Mouse (Mus musculus): ENCODE measurements at regions not wholly inside any gene's neighbourhood (a gene's known extent, or its start where the extent isn't known, plus 50 kb on each side); places are given as distances from the start of the nearest gene placed in this dataset.

DNA sequence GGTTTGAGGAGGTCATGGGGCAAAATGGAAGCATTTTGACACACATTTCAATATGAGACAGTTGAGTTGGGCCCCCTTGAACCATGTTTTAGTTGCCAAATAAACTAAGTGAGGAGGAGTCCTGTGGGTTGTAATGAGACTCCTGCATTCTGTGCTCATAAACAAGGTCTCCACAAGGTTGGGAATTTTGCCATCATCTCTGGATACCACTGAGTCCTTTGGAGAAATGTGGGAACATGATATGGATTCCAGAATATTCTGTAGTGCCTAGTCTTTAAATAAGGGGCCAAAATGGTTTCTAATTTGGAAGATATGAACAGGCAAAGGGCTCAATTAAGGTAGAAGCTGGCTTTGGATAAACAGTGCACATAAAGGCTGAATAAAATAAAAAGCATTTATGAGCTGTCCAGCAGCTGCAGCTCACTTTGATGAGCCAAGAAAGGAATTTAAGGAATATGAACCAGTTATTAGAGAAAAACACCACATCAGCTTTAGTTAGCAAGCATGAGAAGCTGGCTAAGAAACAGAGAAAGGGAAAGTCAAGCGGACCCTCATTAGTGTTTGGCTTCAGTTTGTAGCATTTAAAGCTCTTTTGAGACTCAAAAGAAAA, 161.3 kb upstream of the Sstr4 start:
- Histone ChIP-seq H3K79me2 (ENCODE audit: control insufficient read depth, insufficient read depth, low read length, poor library complexity) (no peaks in the 10 kb centered on the region), H3K4me1 (ENCODE audit: control insufficient read depth in 1 of 2, insufficient read depth in 2 of 2, low read length in 2 of 2) (no peaks in the 10 kb centered on the region), H3K4me3 (ENCODE audit: control insufficient read depth in 1 of 2, insufficient read depth in 1 of 2, low read depth in 2 of 2, low read length in 2 of 2) (no peak overlapping the region), H3K9me3 (replicated peaks; ENCODE audit: insufficient read depth, low read length) (no peaks in the 10 kb centered on the region), H3K27me3 (ENCODE audit: control insufficient read depth in 1 of 2, insufficient read depth in 2 of 2, low read length in 2 of 2) (no peaks in the 10 kb centered on the region), H3K9ac (ENCODE audit: control insufficient read depth, low read depth, low read length, poor library complexity, severe bottlenecking) (no peak overlapping the region), H3K36me3 (ENCODE audit: control insufficient read depth in 1 of 2, insufficient read depth in 2 of 2, low read length in 2 of 2) (no peaks in the 10 kb centered on the region), H3K27ac (ENCODE audit: control insufficient read depth, low read depth, low read length) (no peak overlapping the region)
- DNase-seq (ENCODE audit: low read depth, low spot score), result no peak
- no peak for TF ChIP-seq MEF2A (IDR thresholded peaks at IDR 0.05; ENCODE audit: extremely low read depth, insufficient replicate concordance, low read depth, low read length, poor library complexity, severe bottlenecking)
- no peak for TF ChIP-seq POLR2A (IDR thresholded peaks at IDR 0.05; ENCODE audit: control insufficient read depth in 1 of 2, insufficient read depth in 1 of 2, low read depth in 1 of 2, low read length in 2 of 2, poor library complexity in 1 of 2)
- no peak for TF ChIP-seq SIN3A (IDR thresholded peaks at IDR 0.05; ENCODE audit: low read length)
- TF ChIP-seq TBP (IDR thresholded peaks at IDR 0.05; ENCODE audit: low read depth, low read length), result no peak
- TF ChIP-seq E2F4 (IDR thresholded peaks at IDR 0.05; ENCODE audit: borderline replicate concordance, low read depth, low read length), result no peak
- TF ChIP-seq RCOR1 (IDR thresholded peaks at IDR 0.05; ENCODE audit: low read depth, low read length), result no peak
- TF ChIP-seq GABPA (IDR thresholded peaks at IDR 0.05; ENCODE audit: low read depth, low read length), result no peak
- no peak for TF ChIP-seq BHLHE40 (IDR thresholded peaks at IDR 0.05; ENCODE audit: borderline replicate concordance, low read depth, low read length)
- no peak for TF ChIP-seq EP300 (IDR thresholded peaks at IDR 0.05; ENCODE audit: low read depth in 1 of 2, low read length in 2 of 2)
- TF ChIP-seq SMC3 (IDR thresholded peaks at IDR 0.05; ENCODE audit: low read depth, low read length), result no peak
- no peak for TF ChIP-seq ZMIZ1 (IDR thresholded peaks at IDR 0.05; ENCODE audit: low read depth, low read length)
- no peak for TF ChIP-seq JUND (IDR thresholded peaks at IDR 0.05; ENCODE audit: low read depth, low read length)
- no peak for TF ChIP-seq ETS1 (IDR thresholded peaks at IDR 0.05; ENCODE audit: low read depth, low read length)
- TF ChIP-seq GATA1 (IDR thresholded peaks at IDR 0.05; ENCODE audit: low read depth, low read length), result no peak
- no peak for TF ChIP-seq MYC (IDR thresholded peaks at IDR 0.05; ENCODE audit: low read depth, low read length)
- no peak for TF ChIP-seq HCFC1 (IDR thresholded peaks at IDR 0.05; ENCODE audit: low read depth, low read length)

DNA sequence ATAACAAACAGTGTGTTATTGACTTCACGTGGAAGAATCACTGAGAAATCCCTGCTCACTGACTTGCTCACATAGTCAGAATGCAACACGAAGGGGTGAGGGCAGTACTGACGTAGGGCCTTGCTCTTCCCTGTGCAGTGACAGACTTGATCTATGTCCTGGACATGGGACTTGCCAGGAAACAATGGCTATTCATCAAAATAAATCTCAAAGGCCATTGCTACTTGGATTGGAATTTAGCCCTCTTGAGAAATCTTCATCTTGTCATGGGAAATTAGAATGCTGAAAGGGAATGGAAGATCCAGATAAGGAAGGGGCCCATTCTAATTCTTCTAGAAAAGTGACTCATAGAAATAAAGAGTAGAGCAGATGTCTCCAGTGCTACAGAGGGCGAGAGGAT, 158.0 kb upstream of the Sstr4 start:
- H3K79me2 ChIP-seq (ENCODE audit: control insufficient read depth, insufficient read depth, low read length, poor library complexity), result no peaks in the 10 kb centered on the region
- H3K27me3 ChIP-seq (ENCODE audit: control insufficient read depth in 1 of 2, insufficient read depth in 2 of 2, low read length in 2 of 2), result no peaks in the 10 kb centered on the region
- TF ChIP-seq MYB (IDR thresholded peaks at IDR 0.05; ENCODE audit: low read depth, low read length) (no peak), POLR2AphosphoS5 (IDR thresholded peaks at IDR 0.05; ENCODE audit: borderline replicate concordance, low read depth, low read length) (no peak), ETS1 (IDR thresholded peaks at IDR 0.05; ENCODE audit: low read depth, low read length) (no peak), BHLHE40 (IDR thresholded peaks at IDR 0.05; ENCODE audit: borderline replicate concordance, low read depth, low read length) (no peak), MYC (IDR thresholded peaks at IDR 0.05; ENCODE audit: low read depth, low read length) (no peak), SIN3A (IDR thresholded peaks at IDR 0.05; ENCODE audit: low read length) (no peak), ZC3H11A (IDR thresholded peaks at IDR 0.05; ENCODE audit: low read depth, low read length) (no peak), ELF1 (IDR thresholded peaks at IDR 0.05; ENCODE audit: low read depth, low read length) (no peak), MAFK (IDR thresholded peaks at IDR 0.05; ENCODE audit: borderline replicate concordance, low read depth, low read length) (no peak), MAX (IDR thresholded peaks at IDR 0.05; ENCODE audit: low read length) (no peak), ZKSCAN1 (IDR thresholded peaks at IDR 0.05; ENCODE audit: low read depth, low read length) (no peak), MXI1 (IDR thresholded peaks at IDR 0.05; ENCODE audit: low read depth, low read length) (no peak), USF1 (IDR thresholded peaks at IDR 0.05; ENCODE audit: low read depth, low read length) (no peak), RAD21 (IDR thresholded peaks at IDR 0.05; ENCODE audit: low read depth, low read length) (no peak), KAT2A (conservative IDR thresholded peaks at IDR 0.05; ENCODE audit: low read depth, low read length) (no peak), UBTF (IDR thresholded peaks at IDR 0.05; ENCODE audit: borderline replicate concordance, insufficient read depth, low read depth, low read length) (no peak), POLR2AphosphoS2 (IDR thresholded peaks at IDR 0.05; ENCODE audit: low read length) (no peak), TAL1 (IDR thresholded peaks at IDR 0.05; ENCODE audit: low read length) (no peak), E2F4 (IDR thresholded peaks at IDR 0.05; ENCODE audit: borderline replicate concordance, low read depth, low read length) (no peak), RCOR1 (IDR thresholded peaks at IDR 0.05; ENCODE audit: low read depth, low read length) (no peak)
- no peaks in the 10 kb centered on the region for H3K4me1 ChIP-seq (ENCODE audit: control insufficient read depth in 1 of 2, insufficient read depth in 2 of 2, low read length in 2 of 2)
- H3K9ac ChIP-seq (ENCODE audit: control insufficient read depth, low read depth, low read length, poor library complexity, severe bottlenecking), result no peak overlapping the region
- H3K36me3 ChIP-seq (ENCODE audit: control insufficient read depth in 1 of 2, insufficient read depth in 2 of 2, low read length in 2 of 2), result no peaks in the 10 kb centered on the region
- no peaks in the 10 kb centered on the region for H3K9me3 ChIP-seq (replicated peaks; ENCODE audit: insufficient read depth, low read length)
- H3K27ac ChIP-seq (ENCODE audit: control insufficient read depth, low read depth, low read length), result no peak overlapping the region
- no peak overlapping the region for H3K4me3 ChIP-seq (ENCODE audit: control insufficient read depth in 1 of 2, insufficient read depth in 1 of 2, low read depth in 2 of 2, low read length in 2 of 2)
- no peak for DNase-seq (ENCODE audit: low read depth, low spot score)
